Mouse (Mus musculus) gastrocnemius, postnatal 25 days (tissue): ENCODE results near the gene Sypl2. TPM values are rescaled to one million over a fixed set of nuclear protein-coding genes. Genes with fewer than 3 reads are reported as not detected.

ENCODE experiments used
- DNase-seq: peaks from one replicate; pipeline ENCODE4 v3.0.0; 2022
- total RNA-seq, 2 experiments: library from RNA; stranded (reverse); gene quantifications; 1 replicate in 1 of 2; 2 replicates in 1 of 2; pipeline ENCODE4 v1.2.3; 2021

Sypl2 gene
- total RNA-seq, 2 experiments from 2014 or later = 596 to 597 TPM

GRCm38 (mm10) chr3:108178756-108179715, 47.4 kb downstream of the Sypl2 start:
- no peak for DNase-seq

DNA sequence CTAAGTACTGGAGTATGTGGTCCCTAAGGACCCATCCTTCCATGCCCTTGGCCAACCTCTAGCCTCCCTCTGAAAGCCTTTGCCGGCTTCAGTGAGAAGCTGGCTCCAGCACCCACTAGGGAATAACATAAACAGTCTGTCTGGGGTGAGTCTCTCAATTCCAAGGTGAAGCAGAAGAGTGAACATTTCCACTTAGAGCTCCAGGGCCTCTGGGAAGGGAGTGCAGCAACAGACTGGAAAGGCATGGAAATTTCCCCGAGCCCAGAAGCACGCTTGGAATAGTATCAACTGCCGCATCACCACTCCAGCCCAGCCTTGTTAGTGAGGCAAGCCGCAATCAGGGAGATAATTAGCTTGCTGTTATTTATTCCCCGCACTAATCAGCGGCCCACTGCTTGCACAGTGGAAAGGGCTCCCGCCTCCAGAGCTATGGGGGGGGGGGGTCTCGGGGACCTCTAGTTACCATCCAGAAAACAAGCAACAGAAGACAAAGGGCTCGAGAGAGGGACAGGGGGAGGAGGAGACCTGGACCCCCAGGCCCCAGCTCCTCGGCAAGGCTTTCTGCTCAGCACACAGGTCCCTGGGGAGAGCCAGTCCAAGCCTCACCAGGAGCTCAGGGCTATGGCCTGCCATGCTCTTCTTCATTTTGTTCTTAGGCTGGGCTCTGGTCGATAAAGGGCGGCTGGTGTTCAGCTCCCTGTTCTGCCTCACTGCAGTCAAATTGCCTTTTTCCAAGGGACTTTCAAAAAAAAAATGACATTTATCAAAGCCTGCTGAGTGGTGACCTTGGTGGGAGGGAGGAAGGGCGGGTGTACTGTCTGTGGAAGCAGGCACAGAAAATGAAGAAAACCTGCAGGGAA, 51.5 kb downstream of the Sypl2 start:
- peak; percentile 59 for DNase-seq

DNA sequence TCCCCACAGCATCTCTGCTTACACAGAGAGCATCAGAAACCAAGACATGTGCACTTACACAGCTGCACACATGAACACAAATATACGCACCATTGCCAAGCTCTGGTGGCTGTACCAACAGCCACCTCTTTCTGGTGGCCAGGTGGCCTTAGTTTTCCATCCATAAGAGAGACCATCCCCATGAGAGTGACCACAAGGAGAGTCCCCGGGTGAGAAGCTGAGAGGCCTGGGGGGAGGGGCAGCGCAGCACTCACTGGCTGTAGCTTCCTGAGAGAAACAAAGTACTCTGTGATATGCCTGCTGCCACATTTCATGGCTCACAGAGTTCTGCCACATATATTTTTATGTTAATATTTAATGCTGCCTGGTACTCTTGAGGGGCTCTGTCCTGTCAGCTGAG, 57.2 kb downstream of the Sypl2 start:
- DNase-seq = no peak

GRCm38 (mm10) chr3:108167499-108167898, 58.9 kb downstream of the Sypl2 start:
- DNase-seq = peak; percentile 40

DNA sequence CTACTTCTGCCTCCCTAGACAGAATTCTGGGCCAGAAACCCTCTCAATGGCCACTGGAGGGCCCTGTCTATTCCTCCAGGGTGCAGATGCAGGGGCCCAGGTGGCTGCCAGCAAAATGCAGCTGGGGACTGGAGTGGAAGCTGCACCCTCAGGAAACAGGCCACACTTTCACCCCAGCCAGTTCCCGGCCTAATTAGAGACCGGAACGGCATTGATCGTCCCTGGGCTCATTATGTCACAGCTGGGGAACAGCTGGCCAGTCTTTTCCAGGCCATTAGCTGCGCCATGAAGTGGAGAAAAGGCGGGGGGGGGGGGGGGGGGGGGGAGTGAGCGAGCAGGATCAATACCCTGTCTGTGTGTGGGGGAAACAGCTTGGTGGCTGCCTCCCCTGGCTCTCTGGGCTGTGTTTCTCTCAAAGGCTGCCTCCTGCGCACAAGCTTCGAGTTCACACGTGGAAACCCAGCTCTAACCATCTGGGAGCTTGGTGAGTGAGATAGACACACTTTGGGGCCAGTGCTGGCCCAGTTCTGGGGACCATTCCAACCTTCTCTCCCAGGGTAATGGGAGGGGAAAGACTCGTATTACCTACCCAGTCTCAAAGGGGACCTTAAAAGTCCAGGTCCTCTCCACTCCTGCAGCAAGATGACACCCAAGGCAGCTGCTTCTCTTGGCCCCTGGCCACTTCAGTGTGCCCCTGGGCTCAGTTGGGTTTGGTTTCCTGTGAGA, 59.8 kb downstream of the Sypl2 start:
- DNase-seq = peak; percentile 77

- peak; percentile 16 for DNase-seq
Observed at GRCm38 (mm10) chr3:108165532-108166315, 60.7 kb downstream of the Sypl2 start.

- peak; percentile 67 for DNase-seq
Observed at GRCm38 (mm10) chr3:108164807-108165206, 61.6 kb downstream of the Sypl2 start.

DNA sequence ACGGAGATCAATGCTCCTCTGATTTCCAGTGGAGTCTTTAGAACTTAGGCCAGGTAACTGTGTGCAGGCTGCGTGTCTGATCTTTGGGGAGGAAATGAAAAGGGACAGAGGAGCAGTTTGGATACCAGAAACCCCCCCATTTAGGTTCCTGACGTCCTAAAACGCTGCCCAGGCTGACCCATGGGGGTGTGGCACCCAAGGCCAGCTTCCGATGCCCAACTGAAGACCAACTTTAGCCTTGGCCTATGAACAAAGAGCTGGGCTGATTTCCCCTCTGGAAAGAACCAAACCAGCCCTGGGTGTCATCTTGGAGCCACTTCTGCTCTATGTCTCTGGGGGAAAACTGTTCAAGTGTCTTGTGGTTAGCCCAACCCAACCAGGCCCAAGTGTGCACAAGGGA, 62.4 kb downstream of the Sypl2 start:
- no peak for DNase-seq

Other genes starting within 250 kb of the Sypl2 start
- 100 to 1,000 TPM in 1 of 2 experiments, 10 to 100 TPM in 1; 77.6 to 100 TPM for gene Gstm2, start 240.2 kb downstream of the Sypl2 start, total RNA-seq
- gene Gstm1, start 208.7 kb downstream of the Sypl2 start, total RNA-seq = 100 to 1,000 TPM; 153 to 158 TPM
- gene Gstm4, start 181.8 kb downstream of the Sypl2 start, total RNA-seq = 10 to 100 TPM; 11.8 to 12.1 TPM
- 1 to 10 TPM; 3.5 to 5.5 TPM for gene Ampd2, start 140.0 kb downstream of the Sypl2 start, total RNA-seq
- under 1 TPM in 1 of 2 experiments, not detected in 1; 0.15 TPM for gene Gnat2, start 133.9 kb downstream of the Sypl2 start, total RNA-seq
- gene Gnai3, start 80.5 kb downstream of the Sypl2 start, total RNA-seq = 10 to 100 TPM; 11.4 to 11.7 TPM
- gene Gpr61, start 71.8 kb downstream of the Sypl2 start, total RNA-seq = not detected
- gene Amigo1, start 40.3 kb downstream of the Sypl2 start, total RNA-seq = 10 to 100 TPM; 21.3 to 23.3 TPM
- gene Cyb561d1, start 25.4 kb downstream of the Sypl2 start, total RNA-seq = 1 to 10 TPM; 2.7 TPM
- gene Atxn7l2, start 15.7 kb downstream of the Sypl2 start, total RNA-seq = 1 to 10 TPM; 6.1 to 6.5 TPM
- 10 to 100 TPM; 48.6 to 50.5 TPM for gene Psma5, start 30.3 kb upstream of the Sypl2 start, total RNA-seq
- gene Sort1, start 57.4 kb upstream of the Sypl2 start, total RNA-seq = 10 to 100 TPM; 34.0 to 48.3 TPM
- gene Mybphl, start 138.3 kb upstream of the Sypl2 start, total RNA-seq = not detected
- under 1 TPM in 1 of 2 experiments, not detected in 1; 0.32 TPM for gene Psrc1, start 157.2 kb upstream of the Sypl2 start, total RNA-seq
- 1 to 10 TPM; 4.8 to 5.9 TPM for gene Celsr2, start 188.9 kb upstream of the Sypl2 start, total RNA-seq
- gene Sars, start 218.6 kb upstream of the Sypl2 start, total RNA-seq = 100 to 1,000 TPM; 105 to 114 TPM